Mouse (Mus musculus): ENCODE results near the gene Ctnnbip1. TPM values are rescaled to one million over a fixed set of nuclear protein-coding genes. Genes with fewer than 3 reads are reported as not detected.

Gene Ctnnbip1
- polyA plus RNA-seq, 1 experiment from 2014 or later: 67.5 TPM

Small RNA genes lying within 50 kb of the gene (microRNA-seq; reads per million reads assigned to microRNA genes)
- gene Mir5616: 2.1 reads per million

Other genes starting within 250 kb of the Ctnnbip1 start
- 49.4 and 51.3 TPM in 2 replicates for gene Kif1b, start 210.5 kb upstream of the Ctnnbip1 start, polyA plus RNA-seq (2016; fragmentation: Nextera tagmentation; extraction: Ambion mirVana)
- gene Ube4b, start 91.5 kb upstream of the Ctnnbip1 start, polyA plus RNA-seq (2016; fragmentation: Nextera tagmentation; extraction: Ambion mirVana): 65.5 and 71.8 TPM in 2 replicates
- gene Rbp7, start 63.3 kb upstream of the Ctnnbip1 start, polyA plus RNA-seq (2016; fragmentation: Nextera tagmentation; extraction: Ambion mirVana): not detected in 2 replicates
- gene Tmem274, start 40.9 kb upstream of the Ctnnbip1 start, polyA plus RNA-seq (2016; fragmentation: Nextera tagmentation; extraction: Ambion mirVana): 0.26 and 0.77 TPM in 2 replicates
- gene Nmnat1, start 33.0 kb upstream of the Ctnnbip1 start, polyA plus RNA-seq (2016; fragmentation: Nextera tagmentation; extraction: Ambion mirVana): 14.5 and 15.0 TPM in 2 replicates
- 53.2 and 54.5 TPM in 2 replicates for gene Lzic, start 33.0 kb upstream of the Ctnnbip1 start, polyA plus RNA-seq (2016; fragmentation: Nextera tagmentation; extraction: Ambion mirVana)
- gene Clstn1, start 68.2 kb downstream of the Ctnnbip1 start, polyA plus RNA-seq (2016; fragmentation: Nextera tagmentation; extraction: Ambion mirVana): 39.6 and 44.2 TPM in 2 replicates
- 6.1 and 6.3 TPM in 2 replicates for gene Pik3cd, start 184.3 kb downstream of the Ctnnbip1 start, polyA plus RNA-seq (2016; fragmentation: Nextera tagmentation; extraction: Ambion mirVana)
- gene Tmem201, start 219.8 kb downstream of the Ctnnbip1 start, polyA plus RNA-seq (2016; fragmentation: Nextera tagmentation; extraction: Ambion mirVana): 46.5 and 46.7 TPM in 2 replicates

All from embryonic facial prominence, embryonic 10.5 days (tissue).